Mouse (Mus musculus): ENCODE results near the gene Wfdc11. TPM values are rescaled to one million over a fixed set of nuclear protein-coding genes. Genes with fewer than 3 reads are reported as not detected.
A peak's percentile ranks its signal among the peaks of the same experiment; 100 is the strongest.

Gene Wfdc11
- polyA plus RNA-seq, 1 experiment, result not detected

DNA sequence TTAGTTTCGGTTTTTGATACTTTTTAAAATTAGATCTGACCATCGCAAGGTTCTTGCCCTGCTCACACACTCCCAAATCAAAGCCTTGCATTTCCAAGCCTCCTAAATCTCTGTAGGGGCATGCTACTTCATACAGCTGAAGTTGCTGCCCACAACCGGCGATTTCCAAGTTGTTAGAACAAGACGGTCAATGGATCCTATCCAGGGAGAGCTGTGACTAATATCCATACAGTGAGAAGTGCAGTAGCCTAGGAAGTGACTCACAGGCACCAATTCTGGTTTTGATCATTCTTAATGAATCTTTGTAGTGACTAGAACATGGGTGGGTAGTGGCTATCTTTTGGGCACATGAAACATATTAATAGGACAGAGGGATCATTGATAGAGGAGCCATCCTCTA, 27.9 kb upstream of the Wfdc11 start:
- 86% methylated on average over 5 of the region's 5 CpGs for WGBS
- no peaks in the 10 kb centered on the region for H3K27me3 ChIP-seq (replicated peaks; ENCODE audit: control insufficient read depth, insufficient read depth, low read length)
- H3K4me1 ChIP-seq (ENCODE audit: control insufficient read depth, insufficient read depth, low read length), result no peaks in the 10 kb centered on the region
- no peak overlapping the region for H3K27ac ChIP-seq (ENCODE audit: insufficient read depth, low read depth, low read length)
- no peak overlapping the region for H3K4me3 ChIP-seq (ENCODE audit: insufficient read depth, low read depth, low read length)
- DNase-seq, result no peak
- TF ChIP-seq POLR2A (IDR thresholded peaks at IDR 0.05; ENCODE audit: low read depth, low read length) (no peak), CTCF (conservative IDR thresholded peaks at IDR 0.05; ENCODE audit: insufficient read depth, insufficient read length, low read depth, low read length) (no peak)
- no peaks in the 10 kb centered on the region for H3K36me3 ChIP-seq (ENCODE audit: control insufficient read depth, insufficient read depth, low read length)

DNA sequence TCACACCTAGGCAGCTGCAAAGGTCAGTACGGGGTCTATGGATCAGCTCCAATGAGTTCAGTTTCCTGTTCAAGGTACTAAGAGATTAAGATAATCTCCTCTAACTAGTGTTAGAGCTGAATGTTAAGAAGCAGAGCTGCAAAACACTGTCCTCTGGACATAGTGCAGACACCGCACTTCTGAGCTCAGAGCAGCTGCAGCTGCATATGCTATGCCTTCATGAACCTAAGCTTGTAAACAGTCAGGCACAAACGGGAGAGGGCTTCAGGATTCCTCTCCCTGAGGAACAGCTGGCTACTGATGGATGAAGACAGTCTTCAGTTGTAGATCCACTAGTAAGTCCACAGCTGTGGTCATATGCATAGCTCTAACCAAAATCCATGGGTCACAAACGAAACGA, 27.1 kb upstream of the Wfdc11 start:
- Histone ChIP-seq H3K27ac (ENCODE audit: insufficient read depth, low read depth, low read length) (no peak overlapping the region), H3K36me3 (ENCODE audit: control insufficient read depth, insufficient read depth, low read length) (no peaks in the 10 kb centered on the region), H3K4me1 (ENCODE audit: control insufficient read depth, insufficient read depth, low read length) (no peaks in the 10 kb centered on the region), H3K4me3 (ENCODE audit: insufficient read depth, low read depth, low read length) (no peak overlapping the region), H3K27me3 (replicated peaks; ENCODE audit: control insufficient read depth, insufficient read depth, low read length) (no peaks in the 10 kb centered on the region)
- no peak for DNase-seq
- WGBS, result 67% methylated on average over 5 of the region's 5 CpGs
- TF ChIP-seq POLR2A (IDR thresholded peaks at IDR 0.05; ENCODE audit: low read depth, low read length) (no peak), CTCF (conservative IDR thresholded peaks at IDR 0.05; ENCODE audit: insufficient read depth, insufficient read length, low read depth, low read length) (no peak)

DNA sequence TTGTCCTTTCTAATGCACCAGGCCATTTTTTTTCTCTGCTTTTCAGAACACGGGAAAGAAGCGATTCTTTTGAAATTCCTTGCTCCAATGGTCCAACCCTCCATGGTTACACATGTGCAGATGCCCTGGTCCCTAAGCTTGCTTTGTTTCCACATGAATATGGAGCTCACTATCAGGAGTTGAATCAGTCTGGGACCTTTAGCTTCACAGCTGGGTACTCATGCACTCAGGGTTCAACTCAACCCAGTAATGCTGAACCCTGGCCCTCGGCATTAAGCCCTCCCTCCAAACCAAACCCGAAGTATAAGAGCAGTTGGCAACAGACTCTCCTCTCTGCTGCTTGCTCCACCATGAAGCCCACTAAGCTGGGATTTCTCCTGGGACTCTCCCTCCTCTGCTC, 24.3 kb upstream of the Wfdc11 start, which contains the start of gene Spint4:
Gene Spint4 (plus strand): TSS at position 301 of the 400 bp plus-strand sequence.
- no peaks in the 10 kb centered on the region for H3K4me1 ChIP-seq (ENCODE audit: control insufficient read depth, insufficient read depth, low read length)
- H3K27me3 ChIP-seq (replicated peaks; ENCODE audit: control insufficient read depth, insufficient read depth, low read length), result no peaks in the 10 kb centered on the region
- no peak within 1 kb of the TSS for H3K27ac ChIP-seq (ENCODE audit: insufficient read depth, low read depth, low read length)
- H3K36me3 ChIP-seq (ENCODE audit: control insufficient read depth, insufficient read depth, low read length), result no peaks in the 10 kb centered on the region
- no peak for DNase-seq
- H3K4me3 ChIP-seq (ENCODE audit: insufficient read depth, low read depth, low read length), result no peak within 1 kb of the TSS
- TF ChIP-seq CTCF (conservative IDR thresholded peaks at IDR 0.05; ENCODE audit: insufficient read depth, insufficient read length, low read depth, low read length) (no peak), POLR2A (IDR thresholded peaks at IDR 0.05; ENCODE audit: low read depth, low read length) (no peak)
- WGBS, result 69% methylated on average over 4 of the region's 4 CpGs

DNA sequence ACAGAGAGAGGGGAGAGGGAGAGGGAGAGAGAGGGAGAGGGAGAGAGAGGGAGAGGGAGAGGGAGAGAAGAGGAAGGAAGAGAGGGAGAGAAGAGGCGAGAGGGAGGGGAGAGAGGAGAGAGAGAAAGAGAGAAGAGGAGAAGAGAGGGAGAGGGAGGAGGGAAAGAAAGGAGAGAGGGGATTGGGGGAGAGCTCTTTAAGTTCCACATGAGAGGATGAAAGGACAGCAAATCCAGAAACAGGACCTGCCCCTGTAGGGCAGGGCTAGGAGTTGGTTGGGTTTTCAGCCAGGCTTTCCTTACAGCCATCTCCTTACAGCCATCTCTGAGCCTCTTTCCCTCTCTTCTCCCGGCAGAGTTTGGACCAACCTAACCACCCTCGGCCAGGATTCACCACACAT, 10.9 kb upstream of the Wfdc11 start, which contains the start of gene Wfdc13:
Gene Wfdc13 (plus strand): TSS at position 301 of the 400 bp plus-strand sequence.
- DNase-seq, result no peak
- no peaks in the 10 kb centered on the region for H3K36me3 ChIP-seq (ENCODE audit: control insufficient read depth, insufficient read depth, low read length)
- H3K4me1 ChIP-seq (ENCODE audit: control insufficient read depth, insufficient read depth, low read length), result no peaks in the 10 kb centered on the region
- H3K27ac ChIP-seq (ENCODE audit: insufficient read depth, low read depth, low read length), result no peak within 1 kb of the TSS
- WGBS, result 53% methylated on average over 3 of the region's 3 CpGs
- no peak within 1 kb of the TSS for H3K4me3 ChIP-seq (ENCODE audit: insufficient read depth, low read depth, low read length)
- H3K27me3 ChIP-seq (replicated peaks; ENCODE audit: control insufficient read depth, insufficient read depth, low read length), result no peaks in the 10 kb centered on the region
- TF ChIP-seq CTCF (conservative IDR thresholded peaks at IDR 0.05; ENCODE audit: insufficient read depth, insufficient read length, low read depth, low read length) (no peak), POLR2A (IDR thresholded peaks at IDR 0.05; ENCODE audit: low read depth, low read length) (no peak)

DNA sequence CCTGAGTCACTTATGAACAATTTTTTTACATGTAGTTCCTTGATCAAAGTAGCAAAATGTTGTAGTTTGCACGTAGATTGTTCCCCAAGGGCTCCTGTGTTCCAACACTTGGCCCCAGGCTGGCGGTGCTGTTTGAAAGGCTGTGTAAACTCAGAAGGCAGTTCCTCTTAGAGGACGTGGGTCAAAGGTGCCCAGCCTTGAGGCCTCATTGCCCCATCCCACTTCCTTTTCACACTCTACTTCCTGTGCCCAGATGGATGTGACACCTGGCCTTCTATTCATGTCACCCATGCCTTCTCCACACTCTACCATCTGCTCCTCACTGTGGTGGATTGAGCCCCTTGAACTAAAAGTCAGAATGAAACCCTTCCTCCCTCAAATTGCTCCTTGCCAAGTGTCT, 6.0 kb upstream of the Wfdc11 start:
- Histone ChIP-seq H3K4me1 (ENCODE audit: control insufficient read depth, insufficient read depth, low read length) (peaks cover 5% of the 10 kb centered on the region; the same call in 1 of the 2 replicates), H3K4me3 (ENCODE audit: insufficient read depth, low read depth, low read length) (no peak overlapping the region), H3K27ac (ENCODE audit: insufficient read depth, low read depth, low read length) (no peak overlapping the region), H3K27me3 (replicated peaks; ENCODE audit: control insufficient read depth, insufficient read depth, low read length) (no peaks in the 10 kb centered on the region), H3K36me3 (ENCODE audit: control insufficient read depth, insufficient read depth, low read length) (no peaks in the 10 kb centered on the region)
- 71% methylated on average over 3 of the region's 3 CpGs for WGBS
- no peak for DNase-seq
- TF ChIP-seq POLR2A (IDR thresholded peaks at IDR 0.05; ENCODE audit: low read depth, low read length), result no peak
- no peak for TF ChIP-seq CTCF (conservative IDR thresholded peaks at IDR 0.05; ENCODE audit: insufficient read depth, insufficient read length, low read depth, low read length)

DNA sequence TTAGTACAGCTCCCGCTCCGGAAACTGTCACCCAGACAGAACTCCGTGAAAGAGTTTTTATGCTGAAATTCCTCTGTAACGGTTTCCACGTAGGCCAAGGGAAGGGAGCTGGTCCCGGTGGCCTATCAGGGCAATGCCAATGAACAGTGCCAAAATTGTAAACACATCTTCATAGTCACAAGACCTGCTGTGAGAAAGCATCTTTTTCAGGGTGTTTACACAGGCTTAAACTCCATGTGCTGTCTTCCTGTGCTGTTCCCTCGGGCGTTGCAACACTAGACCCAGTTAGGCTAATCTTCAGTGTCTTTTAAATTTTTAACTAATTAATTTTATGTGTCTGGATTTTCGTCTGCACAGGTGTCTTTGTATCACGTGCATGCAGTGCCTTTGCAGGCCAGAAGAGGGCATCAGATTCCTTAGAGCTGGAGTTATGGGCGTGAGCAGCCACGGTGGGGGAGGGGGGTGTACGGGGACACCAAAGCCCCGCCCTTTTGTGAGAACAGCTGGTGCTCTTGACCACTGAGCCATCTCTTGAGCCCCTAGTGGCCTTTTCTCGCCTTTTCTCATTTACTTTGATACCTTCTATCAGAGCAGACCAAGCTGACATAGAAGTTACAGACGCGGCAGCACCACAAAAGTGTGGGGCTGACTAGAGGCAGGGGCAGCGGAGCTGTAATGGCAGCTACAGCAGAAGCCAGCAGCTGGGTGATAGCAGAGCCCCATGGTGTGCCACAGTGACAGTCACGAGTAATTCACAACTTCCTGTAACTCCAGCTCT, 5.2 kb upstream of the Wfdc11 start:
- DNase-seq, result peak; percentile 83
- H3K36me3 ChIP-seq (ENCODE audit: control insufficient read depth, insufficient read depth, low read length), result no peaks in the 10 kb centered on the region
- H3K4me3 ChIP-seq (ENCODE audit: insufficient read depth, low read depth, low read length), result no peak overlapping the region
- no peaks in the 10 kb centered on the region for H3K27me3 ChIP-seq (replicated peaks; ENCODE audit: control insufficient read depth, insufficient read depth, low read length)
- H3K4me1 ChIP-seq (ENCODE audit: control insufficient read depth, insufficient read depth, low read length), result peaks cover 5% of the 10 kb centered on the region; the same call in 1 of the 2 replicates
- H3K27ac ChIP-seq (ENCODE audit: insufficient read depth, low read depth, low read length), result no peak overlapping the region
- TF ChIP-seq CTCF (conservative IDR thresholded peaks at IDR 0.05; ENCODE audit: insufficient read depth, insufficient read length, low read depth, low read length) (peak; percentile 75), POLR2A (IDR thresholded peaks at IDR 0.05; ENCODE audit: low read depth, low read length) (no peak)
- 15% methylated on average over 19 of the region's 19 CpGs for WGBS

DNA sequence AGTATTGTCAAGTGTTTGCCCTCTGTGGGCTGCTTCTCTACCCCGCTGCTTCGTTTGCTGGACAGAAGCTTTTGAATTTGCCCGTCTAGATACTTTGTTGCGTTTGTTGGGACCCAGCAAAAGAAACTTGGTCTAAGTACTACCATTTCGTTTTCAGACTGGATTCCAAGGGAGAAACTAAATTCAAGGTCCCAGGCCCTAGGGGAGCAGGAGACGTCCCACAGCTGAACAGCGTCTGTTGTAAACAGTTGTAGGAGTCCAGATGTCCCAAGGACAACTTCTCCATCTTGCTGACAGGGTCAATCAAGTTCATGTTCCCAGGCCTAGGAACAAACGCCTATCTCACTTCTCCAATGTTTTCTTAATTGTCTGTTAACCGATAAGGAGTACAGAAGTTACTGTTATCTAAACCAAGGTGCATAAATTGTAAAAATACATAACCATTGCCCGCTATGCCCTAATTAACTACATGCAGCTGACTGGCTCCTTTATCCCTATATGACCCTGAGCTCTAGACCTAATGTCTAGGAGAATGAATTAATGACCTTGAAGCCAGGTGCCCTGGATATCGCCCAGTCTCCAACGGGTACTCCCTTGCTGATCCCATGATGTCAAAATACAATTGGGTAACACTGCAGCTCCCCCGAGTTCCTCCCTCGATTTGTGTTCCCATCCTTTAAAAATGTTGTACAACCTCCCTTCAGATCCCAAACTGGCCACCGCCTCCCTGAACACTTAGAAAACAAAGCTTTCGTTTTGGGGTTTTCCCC, 3.2 kb upstream of the Wfdc11 start:
- no peak overlapping the region for H3K27ac ChIP-seq (ENCODE audit: insufficient read depth, low read depth, low read length)
- no peak overlapping the region for H3K4me3 ChIP-seq (ENCODE audit: insufficient read depth, low read depth, low read length)
- no peaks in the 10 kb centered on the region for H3K36me3 ChIP-seq (ENCODE audit: control insufficient read depth, insufficient read depth, low read length)
- H3K4me1 ChIP-seq (ENCODE audit: control insufficient read depth, insufficient read depth, low read length), result peaks cover 5% of the 10 kb centered on the region; the same call in 1 of the 2 replicates
- TF ChIP-seq POLR2A (IDR thresholded peaks at IDR 0.05; ENCODE audit: low read depth, low read length) (no peak), CTCF (conservative IDR thresholded peaks at IDR 0.05; ENCODE audit: insufficient read depth, insufficient read length, low read depth, low read length) (no peak)
- 71% methylated on average over 16 of the region's 16 CpGs for WGBS
- no peaks in the 10 kb centered on the region for H3K27me3 ChIP-seq (replicated peaks; ENCODE audit: control insufficient read depth, insufficient read depth, low read length)
- DNase-seq, result no peak
